Mouse (Mus musculus) lung, postnatal 0 days (tissue): ENCODE data around the gene Dgkb. TPM values are rescaled to one million over a fixed set of nuclear protein-coding genes. Genes with fewer than 3 reads are reported as not detected.

Experiments
- ATAC-seq: fragments of 200-750 bp; cut with Nextera tagmentation; 2 replicates; pipeline ENCODE4 v1.8.0; 2017; ENCODE audit warnings: moderate library complexity
- DNase-seq: peaks from one replicate; pipeline ENCODE4 v3.0.0-alpha.2; 2016; ENCODE audit warnings: low spot score
- H3K27ac ChIP-seq: fragments of 300-500 bp; sonication (generic); 2 replicates; pipeline ENCODE4 v1.5.1; 2014; ENCODE audit warnings: antibody characterized with exemption, mild to moderate bottlenecking, low read length, mixed read lengths
- H3K27me3 ChIP-seq: fragments of 300-500 bp; sonication (generic); replicated peaks from 2 replicates; pipeline ENCODE4 v1.6.1; 2014; ENCODE audit warnings: low read length, mixed read lengths; ENCODE audit not compliant: insufficient read depth
- H3K36me3 ChIP-seq: fragments of 300-500 bp; sonication (generic); 2 replicates; pipeline ENCODE4 v1.6.1; 2014; ENCODE audit warnings: low read length, mixed read lengths; ENCODE audit not compliant: insufficient read depth
- H3K4me1 ChIP-seq: fragments of 300-500 bp; sonication (generic); 2 replicates; pipeline ENCODE4 v1.6.1; 2014; ENCODE audit warnings: antibody characterized with exemption, low read depth, low read length, mixed read lengths; ENCODE audit not compliant: insufficient read depth
- H3K4me2 ChIP-seq: fragments of 300-500 bp; sonication (generic); replicated peaks from 2 replicates; pipeline ENCODE4 v1.6.1; 2014; ENCODE audit warnings: low read depth, mild to moderate bottlenecking, low read length, moderate library complexity, mixed read lengths
- H3K4me3 ChIP-seq: fragments of 300-500 bp; sonication (generic); 2 replicates; pipeline ENCODE4 v1.5.1; 2014; ENCODE audit warnings: low read depth, low read length
- H3K9ac ChIP-seq: fragments of 300-500 bp; sonication (generic); replicated peaks from 2 replicates; pipeline ENCODE4 v1.6.1; 2014; ENCODE audit warnings: low read depth, mild to moderate bottlenecking
- H3K9me3 ChIP-seq: fragments of 300-500 bp; sonication (generic); 2 replicates; pipeline ENCODE4 v1.6.1; 2016; ENCODE audit warnings: low read length, mixed read lengths
- CTCF ChIP-seq: IDR thresholded peaks from 2 replicates; pipeline ENCODE4 v1.5.1; 2016; ENCODE audit warnings: antibody characterized with exemption, mild to moderate bottlenecking
- EP300 ChIP-seq: IDR thresholded peaks from 2 replicates; pipeline ENCODE4 v1.6.1; 2016; ENCODE audit warnings: antibody characterized with exemption, mild to moderate bottlenecking, control low read depth
- WGBS: fragments of 180-500 bp; shearing (Covaris S2); extraction: QIAGEN DNeasy Blood & Tissue Kit; methylation state at CpG from one replicate; pipeline ENCODE4 v1.1.7; 2014; 5-methylcytosine and 5-hydroxymethylcytosine counted together
- polyA plus RNA-seq: library from polyadenylated mRNA; unstranded; fragments of >200 nt; fragmentation: Nextera tagmentation; extraction: Ambion mirVana; gene quantifications from 2 replicates; pipeline ENCODE4 v1.2.1, GENCODE M21; 2015

Dgkb gene
- polyA plus RNA-seq, 1 experiment from 2014 or later: 3.5 TPM

DNA sequence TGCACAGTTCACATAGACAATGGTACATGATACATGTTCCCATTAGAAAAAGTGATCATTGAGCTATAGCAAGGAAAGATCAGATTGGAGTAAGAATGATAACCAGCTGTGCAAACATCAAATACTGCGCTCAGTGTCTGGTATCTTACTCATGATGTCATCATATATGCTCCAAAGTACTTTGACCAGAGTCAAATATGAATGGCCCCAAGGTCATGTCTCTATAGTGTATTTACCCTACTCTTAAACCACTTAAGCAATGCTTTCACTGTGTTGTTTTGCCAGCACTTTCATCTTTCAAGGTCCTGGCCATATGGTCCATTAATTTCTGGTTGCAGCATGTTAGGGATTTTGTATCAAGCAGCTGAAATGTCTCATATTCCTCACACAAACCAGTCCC lies 415.1 kb downstream of the Dgkb start:
- 70% methylated on average over 1 of the region's 1 CpGs for WGBS
- TF ChIP-seq CTCF: no peak
- no peak overlapping the region for H3K4me2 ChIP-seq
- H3K9me3 ChIP-seq: no peaks in the 10 kb centered on the region
- H3K27me3 ChIP-seq: no peaks in the 10 kb centered on the region
- H3K4me3 ChIP-seq: no peak overlapping the region
- H3K27ac ChIP-seq: no peak overlapping the region
- ATAC-seq: no peak
- no peak for DNase-seq
- no peaks in the 10 kb centered on the region for H3K4me1 ChIP-seq
- H3K36me3 ChIP-seq: no peaks in the 10 kb centered on the region
- H3K9ac ChIP-seq: no peak overlapping the region

DNA sequence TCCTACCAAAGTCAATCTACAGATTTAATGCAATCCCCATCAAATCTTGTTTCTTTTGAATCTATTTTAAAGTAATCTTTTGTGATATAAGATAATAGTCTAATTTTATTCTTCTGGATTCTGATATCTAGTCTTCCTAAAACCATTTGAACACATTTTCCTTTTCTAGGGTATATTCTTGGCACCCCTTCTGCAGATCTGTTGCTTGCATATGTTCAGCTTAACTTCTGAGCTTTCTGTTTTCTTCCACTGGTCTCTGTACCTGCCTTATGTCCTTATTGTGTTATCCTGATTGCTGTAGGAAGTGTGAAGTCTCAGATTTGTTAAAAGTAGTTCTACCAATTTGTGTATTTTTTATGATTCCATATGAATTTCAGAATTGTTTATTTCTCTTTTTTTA lies 451.3 kb downstream of the Dgkb start:
- no peak for ATAC-seq
- H3K4me1 ChIP-seq: no peaks in the 10 kb centered on the region
- H3K9ac ChIP-seq: no peak overlapping the region
- no peak overlapping the region for H3K4me2 ChIP-seq
- no peak overlapping the region for H3K27ac ChIP-seq
- TF ChIP-seq CTCF (no peak), EP300 (no peak)
- no peak overlapping the region for H3K4me3 ChIP-seq
- no peaks in the 10 kb centered on the region for H3K9me3 ChIP-seq
- DNase-seq: no peak
- no peaks in the 10 kb centered on the region for H3K27me3 ChIP-seq
- H3K36me3 ChIP-seq: no peaks in the 10 kb centered on the region

DNA sequence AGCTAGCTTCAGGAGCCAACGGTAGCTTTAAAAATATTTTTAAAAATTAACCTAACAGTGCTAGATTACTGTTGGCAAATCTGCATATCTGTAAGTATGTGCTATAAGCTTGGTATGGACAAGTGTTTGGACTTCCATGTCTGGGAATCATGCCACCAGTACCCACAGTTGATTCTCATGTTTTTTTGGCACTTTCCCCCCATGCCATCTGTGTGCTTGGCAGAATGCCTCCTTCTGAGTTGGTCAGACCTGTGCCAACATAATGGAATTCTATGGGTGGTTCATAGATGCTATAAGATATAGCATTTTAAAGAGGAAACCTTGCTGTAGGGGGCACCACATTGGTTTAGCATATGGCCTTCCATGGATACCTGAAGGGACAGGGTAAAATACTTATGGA lies 484.0 kb downstream of the Dgkb start:
- no peak overlapping the region for H3K27ac ChIP-seq
- 58% methylated on average over 1 of the region's 1 CpGs for WGBS
- no peak overlapping the region for H3K4me2 ChIP-seq
- no peak overlapping the region for H3K9ac ChIP-seq
- H3K9me3 ChIP-seq: no peaks in the 10 kb centered on the region
- no peak for TF ChIP-seq EP300
- TF ChIP-seq CTCF: no peak
- ATAC-seq: no peak
- no peaks in the 10 kb centered on the region for H3K36me3 ChIP-seq
- no peaks in the 10 kb centered on the region for H3K27me3 ChIP-seq
- no peak for DNase-seq
- H3K4me3 ChIP-seq: no peak overlapping the region
- no peaks in the 10 kb centered on the region for H3K4me1 ChIP-seq

DNA sequence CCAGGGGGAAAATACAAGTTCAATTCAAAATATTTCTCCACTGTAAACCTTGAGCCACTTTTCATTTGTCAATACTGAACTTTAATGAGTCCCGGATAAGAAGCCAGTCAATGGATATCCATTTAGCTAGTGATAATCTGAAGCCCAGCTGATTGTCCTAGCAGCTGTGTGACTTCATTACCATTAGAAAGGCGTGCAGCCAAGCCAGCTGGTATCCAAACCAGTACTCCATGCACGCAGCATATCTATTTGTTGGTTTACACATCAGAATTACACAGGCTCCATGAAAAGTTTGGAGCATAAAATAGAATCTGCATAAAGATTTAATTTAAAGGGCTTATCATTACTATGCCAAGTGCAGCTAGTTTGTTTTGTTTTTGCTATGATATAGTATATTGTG lies 486.3 kb downstream of the Dgkb start:
- H3K27me3 ChIP-seq: no peaks in the 10 kb centered on the region
- H3K9ac ChIP-seq: no peak overlapping the region
- no peak for TF ChIP-seq EP300
- TF ChIP-seq CTCF: no peak
- no peaks in the 10 kb centered on the region for H3K36me3 ChIP-seq
- H3K9me3 ChIP-seq: no peaks in the 10 kb centered on the region
- ATAC-seq (no peak), DNase-seq (peak; percentile 6)
- WGBS: 59% methylated on average over 3 of the region's 3 CpGs
- H3K4me3 ChIP-seq: no peak overlapping the region
- H3K27ac ChIP-seq: no peak overlapping the region
- H3K4me2 ChIP-seq: no peak overlapping the region
- H3K4me1 ChIP-seq: no peaks in the 10 kb centered on the region

DNA sequence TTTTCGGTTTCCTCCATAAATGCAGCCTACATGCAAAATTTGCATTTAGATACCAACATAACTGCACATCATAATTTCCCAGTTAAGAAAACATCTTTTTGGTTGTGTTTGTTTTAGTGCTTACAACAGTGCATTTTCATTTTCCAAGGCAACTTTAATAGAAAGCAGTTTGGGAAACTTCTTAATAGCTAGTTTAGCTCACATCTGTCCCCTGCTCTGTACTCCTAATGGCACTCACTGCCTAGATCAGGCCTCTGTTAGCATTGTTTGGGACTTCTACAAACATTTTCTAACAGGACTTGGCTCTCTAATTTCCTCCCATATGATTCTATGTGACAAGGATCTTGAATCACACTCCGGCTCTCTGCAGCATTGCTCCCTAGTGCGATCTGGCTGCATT lies 486.7 kb downstream of the Dgkb start:
- Histone ChIP-seq H3K9ac (no peak overlapping the region), H3K9me3 (no peaks in the 10 kb centered on the region), H3K4me1 (no peaks in the 10 kb centered on the region), H3K27ac (no peak overlapping the region), H3K4me2 (no peak overlapping the region), H3K4me3 (no peak overlapping the region), H3K36me3 (no peaks in the 10 kb centered on the region), H3K27me3 (no peaks in the 10 kb centered on the region)
- no peak for ATAC-seq
- 90% methylated on average over 3 of the region's 3 CpGs for WGBS
- TF ChIP-seq EP300 (no peak), CTCF (no peak)
- no peak for DNase-seq

DNA sequence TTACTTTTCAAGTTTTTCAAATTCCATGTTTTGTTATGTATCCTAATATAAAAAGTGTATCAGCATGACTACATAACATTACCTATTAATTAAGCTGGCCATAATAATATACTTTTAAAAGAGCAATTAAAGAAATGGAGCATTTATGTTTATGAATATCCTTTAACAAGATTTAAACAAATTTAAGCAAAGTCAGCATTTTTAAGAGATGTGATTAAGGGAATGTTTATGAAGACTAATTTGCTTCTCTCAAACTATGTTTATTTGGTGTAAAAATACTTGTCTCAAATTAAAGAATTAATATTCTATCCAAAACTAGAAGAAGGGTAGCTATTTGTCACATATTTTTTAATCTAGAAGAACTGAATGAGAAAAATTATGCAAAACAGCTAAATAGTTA lies 492.4 kb downstream of the Dgkb start:
- ATAC-seq: no peak
- Histone ChIP-seq H3K27ac (no peak overlapping the region), H3K27me3 (no peaks in the 10 kb centered on the region), H3K4me1 (no peaks in the 10 kb centered on the region), H3K4me2 (no peak overlapping the region), H3K4me3 (no peak overlapping the region), H3K9ac (no peak overlapping the region), H3K9me3 (no peaks in the 10 kb centered on the region), H3K36me3 (no peaks in the 10 kb centered on the region)
- no peak for DNase-seq
- no peak for TF ChIP-seq EP300

DNA sequence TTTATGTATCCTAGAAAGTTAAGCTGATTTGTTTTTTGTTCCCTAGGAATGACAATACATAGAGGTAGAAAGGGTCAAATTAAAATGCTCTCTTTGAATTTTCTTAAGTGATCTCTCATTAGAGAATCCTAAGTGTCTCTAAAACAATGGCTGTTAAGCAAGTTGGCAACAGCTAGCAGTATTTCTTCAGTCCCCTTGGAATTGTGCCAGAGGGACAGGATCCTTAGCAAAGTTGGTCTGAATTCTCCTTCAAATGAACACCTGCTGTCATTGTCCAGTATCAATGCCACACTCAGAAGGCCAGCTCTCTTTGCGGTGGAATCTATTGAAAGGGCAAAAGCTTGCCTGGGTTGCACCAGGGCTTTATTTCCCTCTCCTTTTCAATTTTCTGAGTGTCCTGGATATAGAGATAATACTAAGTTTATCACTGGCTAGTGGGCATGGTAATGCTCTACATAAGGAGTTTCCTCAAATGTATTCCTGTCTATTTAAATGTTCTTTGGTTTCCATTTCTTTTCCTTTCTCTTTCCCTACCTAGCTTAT lies 510.3 kb downstream of the Dgkb start:
- H3K36me3 ChIP-seq: no peaks in the 10 kb centered on the region
- TF ChIP-seq CTCF (no peak), EP300 (no peak)
- no peak overlapping the region for H3K4me2 ChIP-seq
- WGBS: 84% methylated on average over 1 of the region's 1 CpGs
- no peak overlapping the region for H3K27ac ChIP-seq
- H3K27me3 ChIP-seq: no peaks in the 10 kb centered on the region
- DNase-seq (no peak), ATAC-seq (no peak)
- H3K9me3 ChIP-seq: no peaks in the 10 kb centered on the region
- H3K4me1 ChIP-seq: no peaks in the 10 kb centered on the region
- no peak overlapping the region for H3K9ac ChIP-seq
- H3K4me3 ChIP-seq: no peak overlapping the region
